Mouse (Mus musculus) neural tube, embryonic 10.5 days (tissue): ENCODE measurements around the gene Fgf18.

Source experiments
- DNase-seq: peaks from one replicate; pipeline ENCODE4 v3.0.0-alpha.2; 2017; ENCODE audit warnings: low spot score; ENCODE audit errors: extremely low spot score

The Fgf18 gene

GRCm38 (mm10) chr11:33151128-33151779, 4.1 kb upstream of the Fgf18 start:
- DNase-seq = no peak

GRCm38 (mm10) chr11:33150364-33150763, 3.2 kb upstream of the Fgf18 start:
- DNase-seq = no peak

GRCm38 (mm10) chr11:33149453-33149852, 2.3 kb upstream of the Fgf18 start:
- no peak for DNase-seq

GRCm38 (mm10) chr11:33149088-33149436, 1.9 kb upstream of the Fgf18 start:
- no peak for DNase-seq

- DNase-seq = no peak
Observed at GRCm38 (mm10) chr11:33148338-33149087, 1.3 kb upstream of the Fgf18 start.

DNA sequence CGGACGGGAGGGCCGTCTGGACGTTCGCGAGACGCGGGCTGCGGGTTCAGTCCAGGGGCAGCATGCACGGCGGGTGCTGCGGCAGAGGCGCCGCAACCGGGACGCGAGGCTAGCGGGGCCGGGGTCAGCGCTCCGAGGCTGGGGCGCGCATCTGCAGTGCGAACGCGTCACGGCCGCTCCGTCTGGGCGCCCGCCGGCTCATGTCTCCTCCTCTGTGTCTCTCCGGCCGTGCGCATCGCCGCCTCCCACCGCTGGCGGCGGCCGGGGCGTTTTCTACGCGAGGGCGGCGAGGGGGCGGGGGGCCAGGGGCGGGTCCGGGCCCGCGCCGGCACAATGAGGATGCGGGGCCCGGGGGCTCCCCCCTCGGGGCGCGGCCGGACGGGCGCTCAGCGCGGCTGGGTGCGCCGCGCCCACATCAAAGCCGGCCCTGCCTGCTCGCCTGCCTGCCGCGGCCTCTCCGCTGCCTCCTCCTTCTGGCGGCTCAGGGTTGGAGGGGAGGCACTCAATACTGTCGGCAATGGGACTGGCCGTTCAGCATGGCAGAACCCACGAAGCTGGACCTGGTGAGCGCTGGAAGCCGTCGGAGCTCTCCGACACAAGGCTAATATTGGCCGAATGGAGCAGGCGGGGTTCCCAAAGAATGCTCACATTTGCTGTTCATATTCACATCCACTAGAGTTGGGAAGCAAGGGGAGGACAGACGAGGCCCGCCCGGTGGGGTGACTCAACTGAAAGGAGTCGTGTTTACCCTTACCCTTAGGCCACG, 555 bp upstream of the Fgf18 start:
- peak; percentile 80 for DNase-seq

DNA sequence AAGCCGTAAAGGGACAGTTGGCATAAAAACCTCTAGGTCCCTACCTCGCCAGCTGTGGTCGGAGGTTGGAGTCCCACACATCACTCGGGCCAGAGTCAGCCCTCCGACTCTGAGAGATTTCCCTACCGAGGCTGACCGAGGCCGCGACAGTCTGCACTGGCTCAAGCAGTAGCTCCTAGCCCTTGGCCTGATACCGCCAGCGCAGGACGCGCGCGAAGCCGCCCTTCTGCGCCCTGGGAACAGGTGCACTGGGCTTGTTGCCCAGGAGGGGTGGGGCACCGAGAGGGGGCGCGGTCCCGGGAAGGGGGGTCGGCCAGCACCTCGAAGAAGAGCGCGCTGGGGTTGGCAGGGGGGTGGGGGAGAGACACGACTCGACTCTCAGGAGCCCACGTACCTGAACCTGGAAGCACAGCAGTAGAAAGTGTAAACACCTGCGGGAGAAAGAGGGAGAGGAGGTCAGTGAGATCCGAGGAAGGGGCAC, 509 bp downstream of the Fgf18 start:
- peak; percentile 60 for DNase-seq

GRCm38 (mm10) chr11:33146143-33146497, 1.1 kb downstream of the Fgf18 start:
- no peak for DNase-seq

- DNase-seq = peak; percentile 43
Observed at GRCm38 (mm10) chr11:33145201-33146142, 1.7 kb downstream of the Fgf18 start.

DNA sequence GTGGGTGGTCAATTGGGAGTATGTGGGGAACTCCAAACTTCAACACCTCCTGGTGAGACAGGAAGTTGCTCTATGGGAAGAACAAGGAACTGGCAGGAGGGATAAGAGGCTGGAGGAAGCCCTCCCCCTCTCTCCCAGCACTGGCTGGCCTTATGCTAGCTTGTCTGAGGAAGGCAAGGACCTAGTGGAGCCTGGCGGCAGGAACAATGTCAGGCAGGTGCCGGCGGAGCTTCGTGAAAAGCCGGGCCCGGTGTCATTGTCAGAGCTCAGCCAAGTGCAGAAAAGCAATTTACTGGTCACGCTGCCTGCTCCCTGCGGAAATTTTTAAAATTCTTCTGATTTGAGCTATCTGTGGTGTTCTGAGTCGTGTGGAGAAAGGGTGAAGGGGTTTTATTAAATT, 3.3 kb downstream of the Fgf18 start:
- DNase-seq = no peak

DNA sequence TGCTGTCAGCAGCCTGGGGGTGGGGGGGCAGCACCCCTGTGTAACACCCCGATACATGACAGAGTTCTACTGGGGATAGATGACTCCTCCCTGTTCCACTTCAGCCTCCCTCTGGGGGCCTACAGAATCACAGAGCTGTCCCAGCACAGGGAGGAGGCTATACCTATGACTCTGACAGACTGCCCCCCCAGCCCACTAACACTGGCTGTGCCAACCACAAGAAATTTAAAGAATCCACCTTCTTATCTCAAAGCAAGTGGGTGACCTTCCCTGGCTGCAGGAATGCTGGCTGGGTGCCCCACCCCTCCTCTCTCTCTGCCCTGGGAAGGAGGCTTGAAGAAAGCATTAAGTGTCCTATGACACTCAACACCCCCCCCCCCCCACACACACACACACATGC, 4.4 kb downstream of the Fgf18 start:
- DNase-seq = no peak

DNA sequence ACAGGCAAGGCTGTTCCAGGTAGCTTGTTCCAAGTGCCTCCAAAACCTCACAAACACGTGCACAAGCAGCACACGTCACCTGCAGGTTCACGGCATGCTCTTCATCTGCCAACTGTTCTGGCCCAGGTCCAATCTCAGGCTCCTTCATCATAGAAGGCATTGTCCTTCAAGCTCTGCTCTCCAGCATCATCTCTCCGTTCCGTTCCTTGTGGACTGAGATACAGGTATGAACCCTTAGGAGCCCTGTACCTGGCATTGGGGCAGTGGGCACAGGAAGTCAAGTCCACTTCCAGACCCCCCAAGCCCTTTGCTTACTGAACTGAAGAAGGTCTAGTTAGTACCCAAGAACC, 7.1 kb downstream of the Fgf18 start:
- DNase-seq = no peak

GRCm38 (mm10) chr11:33139458-33140110, 7.6 kb downstream of the Fgf18 start:
- DNase-seq = no peak

- no peak for DNase-seq
Observed at GRCm38 (mm10) chr11:33138686-33139085, 8.5 kb downstream of the Fgf18 start.

DNA sequence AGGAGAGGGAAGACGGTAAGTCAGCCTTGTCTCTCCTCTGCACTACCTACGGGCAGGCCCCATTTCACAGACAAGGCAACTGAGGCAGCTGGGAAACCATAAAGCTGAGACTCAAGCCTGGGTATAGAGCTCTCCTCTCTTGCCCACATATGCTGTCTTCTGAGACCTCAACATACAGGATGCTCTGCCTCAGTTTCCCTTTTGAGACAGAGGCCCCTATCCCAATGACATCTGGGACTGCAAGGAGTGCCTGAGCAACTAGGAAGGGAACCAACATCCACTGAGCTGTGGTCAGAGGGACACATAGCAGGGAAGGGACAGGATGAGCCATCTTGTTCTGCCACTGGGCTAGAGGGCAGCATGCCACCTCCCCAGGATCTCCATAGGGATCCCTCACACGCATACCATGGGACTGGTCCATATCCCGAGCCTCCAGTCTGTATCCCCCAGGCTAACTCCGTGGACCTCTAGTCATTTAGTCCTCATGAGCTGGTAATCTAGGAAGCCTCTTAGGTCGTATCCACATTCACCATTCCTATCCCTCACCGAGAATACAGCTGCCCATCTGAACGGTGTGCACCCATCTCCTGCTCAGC, 12.7 kb downstream of the Fgf18 start:
- DNase-seq = no peak

DNA sequence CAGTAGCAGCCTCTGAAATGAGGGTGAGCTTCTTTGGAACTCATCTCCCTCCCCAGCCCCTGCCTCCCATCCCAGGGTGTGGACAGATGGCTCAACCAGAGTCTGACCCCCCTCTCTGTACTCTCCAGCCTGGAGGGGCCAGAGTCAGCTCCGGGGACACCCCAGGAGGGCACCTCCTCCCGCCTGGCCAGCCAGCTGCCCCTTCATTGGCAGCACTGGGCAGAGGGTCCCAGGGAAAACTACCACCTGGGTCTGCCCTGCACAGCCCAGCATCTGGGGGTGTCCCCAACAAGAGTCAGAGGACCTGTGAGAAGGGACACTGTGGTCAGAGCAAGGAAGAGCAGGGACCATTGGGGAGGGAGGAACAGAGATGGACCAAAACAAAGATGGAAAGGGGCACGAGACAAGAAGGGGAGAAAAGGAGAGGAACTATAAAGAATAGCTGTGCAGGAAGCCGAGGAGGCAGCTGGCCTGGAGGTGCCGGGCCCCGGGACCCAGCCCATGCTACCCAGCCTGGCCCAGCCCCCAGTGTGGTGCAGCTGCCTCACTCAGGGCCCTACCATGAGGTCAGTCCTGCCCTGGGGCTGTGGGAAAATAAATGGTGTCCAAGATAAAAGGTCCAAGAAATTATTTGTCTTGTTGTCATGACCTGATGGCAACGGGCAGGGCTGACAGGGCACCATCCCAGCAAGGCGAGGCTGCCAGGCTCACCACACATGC, 14.4 kb downstream of the Fgf18 start:
- no peak for DNase-seq

DNA sequence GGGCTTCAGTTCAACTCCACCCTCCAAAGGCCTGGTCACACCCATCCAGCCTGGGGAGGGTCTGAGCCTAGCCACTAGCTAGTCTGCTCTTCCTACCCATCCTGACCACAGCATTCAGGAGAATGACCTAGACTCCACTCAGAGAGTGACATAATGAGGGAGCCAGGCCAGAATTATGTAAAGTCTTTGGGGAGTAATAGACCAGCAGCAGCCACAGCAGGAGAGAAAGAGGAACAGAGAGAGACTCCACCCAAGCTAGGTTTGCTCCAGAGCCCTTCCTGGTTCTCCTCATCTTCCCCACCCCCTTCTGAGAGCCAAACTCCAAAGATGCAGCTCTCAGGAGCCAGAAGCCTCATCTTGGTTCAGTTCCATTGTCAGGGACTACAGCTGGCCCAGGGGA, 20.1 kb downstream of the Fgf18 start:
- no peak for DNase-seq

GRCm38 (mm10) chr11:33122575-33123268, 24.5 kb downstream of the Fgf18 start:
- peak; percentile 77 for DNase-seq

GRCm38 (mm10) chr11:33119556-33119955, 27.6 kb downstream of the Fgf18 start:
- DNase-seq = no peak
